In genomic region chr11:20305641-20306040, GRCm38 (mm10) we compare ENCODE assay signal across 29 mouse cellular contexts. TPM values are rescaled to one million over a fixed set of nuclear protein-coding genes. Genes with fewer than 3 reads are reported as not detected.
DNase-seq lines count a peak whose midpoint lies in the region; ATAC-seq lines count a peak whose summit lies in the region.
"Had no signal": no experiment of that assay in that cellular context is flagged by ENCODE, and none has a peak within 500 bp of the region (broad histone marks: within the 10 kb centered on the region; RNA-seq: fewer than 3 reads in every experiment).

No protein-coding gene starts in this region.

- H3K27ac ChIP-seq in embryonic facial prominence, embryonic 13.5 days = no peak overlapping the region
- H3K27ac ChIP-seq in embryonic facial prominence, embryonic 10.5 days (replicated peaks) = no peak overlapping the region
- peak overlapping the region; percentile 45 for H3K27ac ChIP-seq in liver, embryonic 12.5 days
- H3K27ac ChIP-seq: hindbrain, embryonic 10.5 days; hindbrain, embryonic 15.5 days; kidney, embryonic 15.5 days had no signal

- H3K4me3 ChIP-seq in embryonic facial prominence, embryonic 13.5 days = no peak overlapping the region
- no peak overlapping the region for H3K4me3 ChIP-seq in embryonic facial prominence, embryonic 10.5 days
- H3K4me3 ChIP-seq in liver, embryonic 12.5 days = no peak overlapping the region
- H3K4me3 ChIP-seq: erythroblast, embryonic 14.5 days; hindbrain, embryonic 10.5 days; hindbrain, embryonic 15.5 days; kidney, embryonic 15.5 days had no signal

- intact Hi-C loops in left cerebral cortex, postnatal 25 days (cut with DNase I) = loop anchor here (2.0 kb wide), 1 partner anchor 27 kb away; the partner anchor contains the start of gene Slc1a4

- peaks cover 43% of the 10 kb centered on the region for H3K36me3 ChIP-seq in embryonic facial prominence, embryonic 13.5 days
- peaks cover 60% of the 10 kb centered on the region for H3K36me3 ChIP-seq in embryonic facial prominence, embryonic 10.5 days (replicated peaks)
- peaks cover 63% of the 10 kb centered on the region for H3K36me3 ChIP-seq in liver, embryonic 12.5 days

- 62% methylated on average over 1 of the region's 1 CpGs for WGBS in embryonic facial prominence, embryonic 13.5 days
- 65% methylated on average over 1 of the region's 1 CpGs for WGBS in embryonic facial prominence, embryonic 10.5 days
- WGBS in liver, embryonic 12.5 days (ENCODE audit: insufficient replicate concordance) = 16% methylated on average over 1 of the region's 1 CpGs

- no peaks in the 10 kb centered on the region for H3K4me1 ChIP-seq in embryonic facial prominence, embryonic 13.5 days
- no peaks in the 10 kb centered on the region for H3K4me1 ChIP-seq in embryonic facial prominence, embryonic 10.5 days
- H3K4me1 ChIP-seq in liver, embryonic 12.5 days = 0 out of 2 replicates have a peak, but pooled peaks cover 6% of the 10 kb centered on the region
- H3K4me1 ChIP-seq: hindbrain, embryonic 10.5 days; hindbrain, embryonic 15.5 days had no signal

- H3K27me3 ChIP-seq in embryonic facial prominence, embryonic 13.5 days = no peaks in the 10 kb centered on the region
- H3K27me3 ChIP-seq in embryonic facial prominence, embryonic 10.5 days (replicated peaks; ENCODE audit: low read depth, poor library complexity, severe bottlenecking) = no peaks in the 10 kb centered on the region
- no peaks in the 10 kb centered on the region for H3K27me3 ChIP-seq in liver, embryonic 12.5 days (replicated peaks)
- H3K27me3 ChIP-seq: hindbrain, embryonic 15.5 days; kidney, embryonic 15.5 days had no signal

- H3K9ac ChIP-seq in embryonic facial prominence, embryonic 13.5 days = no peak overlapping the region
- H3K9ac ChIP-seq in liver, embryonic 12.5 days = no peak overlapping the region
- H3K9ac ChIP-seq: hindbrain, embryonic 15.5 days; kidney, embryonic 15.5 days; lung, embryonic 14.5 days had no signal

- H3K9me3 ChIP-seq in embryonic facial prominence, embryonic 13.5 days = no peaks in the 10 kb centered on the region
- H3K9me3 ChIP-seq in embryonic facial prominence, embryonic 10.5 days = no peaks in the 10 kb centered on the region
- H3K9me3 ChIP-seq in liver, embryonic 12.5 days (replicated peaks) = no peaks in the 10 kb centered on the region
- H3K9me3 ChIP-seq: hindbrain, embryonic 10.5 days; hindbrain, embryonic 15.5 days; kidney, embryonic 15.5 days had no signal

- no peak for DNase-seq in embryonic facial prominence, embryonic 10.5 days (ENCODE audit: low spot score)
- no peak for DNase-seq in liver
- no peak for DNase-seq in left cerebral cortex, postnatal 25 days (ENCODE audit: low spot score in 2 of 2)
- no peak for DNase-seq in urinary bladder, postnatal 10 days (ENCODE audit: low spot score)
- no peak for DNase-seq in embryo, embryonic 10 days (ENCODE audit: low spot score)
- DNase-seq: adrenal gland, postnatal 25 days; cerebellum, adult 8-10 months; cerebellum, postnatal 36 days; embryo, embryonic 11 days; kidney, adult 11 months; kidney, postnatal 25 days; left cerebral cortex, postnatal 4 days; lung, embryonic 14.5 days; lung, postnatal 14 days; right cerebral cortex, postnatal 25 days; spleen, adult 18-20 months; thymus, postnatal 4 days had no signal

- H3K4me2 ChIP-seq in embryonic facial prominence, embryonic 13.5 days = no peak overlapping the region
- H3K4me2 ChIP-seq in liver, embryonic 12.5 days = no peak overlapping the region
- H3K4me2 ChIP-seq: hindbrain, embryonic 15.5 days; kidney, embryonic 15.5 days; lung, embryonic 14.5 days; midbrain, embryonic 11.5 days had no signal

- 0 out of 2 replicates have a peak, but pooled peaks have one; percentile 2 for ATAC-seq in embryonic facial prominence, embryonic 13.5 days (ENCODE audit: insufficient number of reproducible peaks, insufficient read depth, low FRiP score, low TSS enrichment, low read depth)
- ATAC-seq in liver, embryonic 12.5 days = peak; percentile 82
- 0 out of 2 replicates have a peak, but pooled peaks have one; percentile 20 for ATAC-seq in megakaryocyte progenitor cell, adult 5-6 weeks (replicated peaks; ENCODE audit: poor library complexity)
- ATAC-seq: forebrain, embryonic 16.5 days; inflammation-experienced regulatory T-cells, adult 6 months; midbrain, embryonic 16.5 days had no signal

RNA-seq across cellular contexts. Expression of gene Slc1a4, which starts 26.9 kb away (rescaled TPM):
- 12.5 and 14.3 TPM in 2 replicates for polyA plus RNA-seq in embryonic facial prominence, embryonic 13.5 days (2015; fragmentation: Nextera tagmentation; extraction: Ambion mirVana)
- 13.5 TPM in 2 replicates for polyA plus RNA-seq in embryonic facial prominence, embryonic 10.5 days (2016; fragmentation: Nextera tagmentation; extraction: Ambion mirVana)
- polyA plus RNA-seq in liver, embryonic 12.5 days (2016; fragmentation: Nextera tagmentation; extraction: Ambion mirVana) = 11.2 and 12.0 TPM in 2 replicates
- total RNA-seq in megakaryocyte progenitor cell, adult 5-6 weeks (2015) = 0.29 and 0.52 TPM in 2 replicates
- 0.37 and 0.75 TPM in 2 replicates for total RNA-seq in megakaryocyte progenitor cell, adult 5-6 weeks (2017)
- total RNA-seq in left cerebral cortex, postnatal 25 days (2021) = 10 to 100 TPM; 39.3 to 43.2 TPM
- total RNA-seq: neutrophil, adult 5-6 weeks had no signal

RNA-seq across cellular contexts. Expression of gene Cep68, which starts 56.4 kb away (rescaled TPM):
- 39.0 and 39.1 TPM in 2 replicates for polyA plus RNA-seq in embryonic facial prominence, embryonic 13.5 days (2015; fragmentation: Nextera tagmentation; extraction: Ambion mirVana)
- polyA plus RNA-seq in embryonic facial prominence, embryonic 10.5 days (2016; fragmentation: Nextera tagmentation; extraction: Ambion mirVana) = 43.6 and 46.9 TPM in 2 replicates
- 14.3 and 15.1 TPM in 2 replicates for polyA plus RNA-seq in liver, embryonic 12.5 days (2016; fragmentation: Nextera tagmentation; extraction: Ambion mirVana)
- 22.6 and 27.7 TPM in 2 replicates for total RNA-seq in megakaryocyte progenitor cell, adult 5-6 weeks (2015)
- 28.3 and 28.6 TPM in 2 replicates for total RNA-seq in megakaryocyte progenitor cell, adult 5-6 weeks (2017)
- total RNA-seq in left cerebral cortex, postnatal 25 days (2021) = 10 to 100 TPM; 27.5 to 28.1 TPM

Comparison
In these comparisons a context has a peak if more than half of its experiments do, and no peak if none do; other contexts are left out.
1. ATAC-seq: peak in every context shown above with its lines; median percentile 82 in liver, embryonic 12.5 days; 20 in megakaryocyte progenitor cell, adult 5-6 weeks; 2 in embryonic facial prominence, embryonic 13.5 days.